Mouse (Mus musculus) T-cell, adult 66 days (primary cell): Measurements from ENCODE around the gene 6330403K07Rik. TPM values are rescaled to one million over a fixed set of nuclear protein-coding genes. Genes with fewer than 3 reads are reported as not detected.

ENCODE experiments used
- total RNA-seq, 2 experiments: library from RNA; stranded (reverse); gene quantifications; 3 replicates in 1 of 2; 4 replicates in 1 of 2; pipeline ENCODE4 v1.2.4; 2023

6330403K07Rik gene
- total RNA-seq, result under 1 TPM; 0.39 to 0.61 TPM

DNA sequence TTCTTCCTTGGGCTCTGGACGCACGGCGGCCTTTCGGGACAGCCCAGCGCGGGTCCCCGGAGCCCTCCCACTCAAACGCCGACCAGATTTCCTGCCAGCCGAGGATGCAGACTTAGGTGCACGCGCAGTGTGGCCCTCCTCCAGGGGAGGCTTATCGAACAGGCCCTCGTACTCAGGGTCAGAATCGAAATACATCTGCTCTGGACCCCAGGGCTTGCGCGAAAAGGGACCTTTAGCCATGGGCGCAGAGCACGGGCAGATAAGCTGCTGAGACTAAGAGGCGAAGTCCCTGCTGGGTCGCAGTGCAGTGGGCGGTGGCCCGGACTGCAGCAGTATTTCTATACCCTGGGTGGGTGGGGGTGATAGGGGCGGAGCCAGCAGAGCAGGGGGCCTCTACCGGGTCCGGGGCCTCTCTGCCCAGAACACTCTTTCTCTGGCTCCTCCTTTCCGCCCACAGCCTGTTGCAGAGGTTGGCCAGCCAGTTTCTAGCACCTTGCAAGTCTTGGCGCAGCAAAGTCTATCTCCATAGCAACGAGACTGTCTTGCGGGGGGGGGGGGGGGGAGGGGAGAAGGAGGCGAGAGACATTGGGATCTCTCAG is at the start of gene 6330403K07Rik:
Gene 6330403K07Rik, minus strand, starts transcription at position 351 of the 599 bp plus-strand sequence.

GRCm38 (mm10) chr11:71019201-71020068 is 13.9 kb downstream of the 6330403K07Rik start, which contains the start of the genes Mis12 and Derl2:
Mis12 (plus strand) TSS chr11:71019611.
Derl2 (minus strand) TSS chr11:71019841.

DNA sequence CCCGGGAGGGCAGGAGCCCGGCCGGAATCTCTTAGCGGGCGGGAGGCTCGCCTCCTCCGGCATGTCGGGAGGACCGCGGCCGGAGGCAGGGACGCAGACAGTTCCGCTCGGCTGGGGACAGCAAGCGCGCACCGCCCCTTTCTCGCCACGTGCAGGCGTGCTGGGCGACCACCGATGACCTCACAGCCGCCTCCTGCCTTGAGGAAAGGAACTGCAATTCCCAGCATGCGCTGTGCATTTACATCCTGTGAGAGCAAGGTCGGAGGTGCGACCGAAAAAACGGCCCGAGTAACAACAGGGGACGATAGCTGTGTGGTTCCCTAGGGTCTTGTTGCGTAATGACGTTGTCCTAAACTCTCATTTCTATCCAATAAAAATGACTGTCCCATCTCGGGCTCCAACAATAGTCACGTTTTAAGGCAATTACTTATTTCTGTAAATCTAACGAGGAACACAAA is 29.0 kb downstream of the 6330403K07Rik start, which contains the start of gene Dhx33:
Gene Dhx33, minus strand, starts transcription at position 122 of the 458 bp plus-strand sequence.

DNA sequence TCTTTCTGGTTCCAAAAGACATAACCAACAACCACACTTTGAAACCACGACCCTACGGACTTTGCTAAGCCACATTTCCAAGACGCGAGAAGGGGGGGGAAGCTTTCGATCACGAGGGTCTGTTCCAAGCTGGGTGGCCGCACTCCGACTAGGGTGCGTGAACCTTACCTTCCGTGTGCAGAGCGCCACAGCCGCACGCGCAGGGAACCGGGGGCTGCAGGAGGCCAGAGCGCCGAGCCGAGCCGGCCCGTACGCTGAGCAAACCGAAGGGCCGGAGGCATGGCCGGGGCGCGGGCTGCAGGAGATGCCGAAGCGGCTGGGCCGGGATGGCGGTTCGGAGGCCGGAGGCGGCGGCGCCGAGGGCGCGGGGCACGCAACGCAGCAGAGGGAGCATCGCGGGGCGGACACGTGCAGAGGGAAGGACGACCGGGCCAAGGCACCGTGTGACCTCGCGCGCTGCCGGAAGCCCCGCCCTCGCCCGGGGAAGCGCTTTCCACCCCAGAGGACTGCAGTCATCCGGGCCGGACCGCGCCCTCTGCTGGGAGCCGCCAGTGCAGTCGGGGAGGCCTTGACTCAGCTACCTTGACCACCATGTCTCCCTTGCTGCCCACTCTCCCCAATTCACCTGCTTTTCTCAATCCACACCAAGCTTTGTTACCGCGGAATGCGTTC is 50.6 kb downstream of the 6330403K07Rik start, which contains the start of gene C1qbp:
Gene C1qbp, minus strand, starts transcription at position 470 of the 672 bp plus-strand sequence.

Other genes starting within 250 kb of the 6330403K07Rik start
- not detected for gene Scimp, start 220.9 kb downstream of the 6330403K07Rik start, total RNA-seq
- gene Rabep1, start 188.7 kb downstream of the 6330403K07Rik start, total RNA-seq, result 10 to 100 TPM; 37.8 to 41.6 TPM
- gene Nup88, start 63.5 kb downstream of the 6330403K07Rik start, total RNA-seq, result 10 to 100 TPM; 91.2 to 98.1 TPM
- 10 to 100 TPM; 49.0 to 50.9 TPM for gene Rpain, start 63.3 kb downstream of the 6330403K07Rik start, total RNA-seq
- gene C1qbp, start 50.5 kb downstream of the 6330403K07Rik start, total RNA-seq, result 100 to 1,000 TPM in 1 of 2 experiments, 10 to 100 TPM in 1; 92.8 to 110 TPM
- gene Dhx33, start 29.1 kb downstream of the 6330403K07Rik start, total RNA-seq, result 10 to 100 TPM; 29.8 to 33.7 TPM
- gene Mis12, start 13.9 kb downstream of the 6330403K07Rik start, total RNA-seq, result 10 to 100 TPM; 13.4 to 17.3 TPM
- gene Derl2, start 13.7 kb downstream of the 6330403K07Rik start, total RNA-seq, result 10 to 100 TPM; 34.5 to 38.4 TPM
- gene Nlrp1a, start 111.2 kb upstream of the 6330403K07Rik start, total RNA-seq, result 1 to 10 TPM; 4.2 to 4.6 TPM
- 1 to 10 TPM; 1.6 to 1.8 TPM for gene Nlrp1b, start 197.2 kb upstream of the 6330403K07Rik start, total RNA-seq